Mouse (Mus musculus): ENCODE measurements at regions not wholly inside any gene's neighbourhood (a gene's known extent, or its start where the extent isn't known, plus 50 kb on each side); places are given as distances from the start of the nearest gene placed in this dataset.
A peak's percentile ranks its signal among the peaks of the same experiment; 100 is the strongest.

DNA sequence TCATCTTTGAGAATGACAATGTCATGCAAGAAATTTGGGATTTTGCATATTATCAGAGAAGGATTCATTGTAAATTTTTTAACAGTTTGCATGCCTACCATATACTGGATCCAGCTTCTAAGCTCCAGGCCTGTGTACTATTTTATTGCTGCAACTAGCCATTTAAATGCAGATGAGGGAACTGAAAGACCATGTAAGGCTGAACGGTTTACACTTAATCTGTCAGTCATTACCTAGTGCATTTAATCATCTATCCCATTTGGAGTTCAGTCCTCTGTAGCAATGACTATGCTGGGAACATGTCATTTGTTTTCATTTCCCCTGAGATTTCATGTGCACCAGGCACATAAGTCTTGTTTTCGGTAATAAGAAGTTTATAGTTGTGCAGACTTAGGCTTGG is 631.8 kb upstream of the Gm21961 start:
- DNase-seq: no peak

- no peak for DNase-seq
These were observed 624.8 kb upstream of the Gm21961 start for GRCm38 (mm10) chr15:65639484-65639883.

- DNase-seq: peak; percentile 21
These were observed 622.9 kb upstream of the Gm21961 start for GRCm38 (mm10) chr15:65637520-65638184.

- no peak for DNase-seq
These were observed 617.7 kb upstream of the Gm21961 start for GRCm38 (mm10) chr15:65632440-65632839.

GRCm38 (mm10) chr15:65630476-65630875 is 615.8 kb upstream of the Gm21961 start:
- DNase-seq: no peak

GRCm38 (mm10) chr15:65592718-65593477 is 578.2 kb upstream of the Gm21961 start:
- DNase-seq: no peak

- DNase-seq: no peak
These were observed 570.9 kb upstream of the Gm21961 start for GRCm38 (mm10) chr15:65585566-65585965.

- DNase-seq: no peak
These were observed 564.6 kb upstream of the Gm21961 start for GRCm38 (mm10) chr15:65579353-65579752.

- no peak for DNase-seq
These were observed 553.2 kb upstream of the Gm21961 start for GRCm38 (mm10) chr15:65567931-65568330.

DNA sequence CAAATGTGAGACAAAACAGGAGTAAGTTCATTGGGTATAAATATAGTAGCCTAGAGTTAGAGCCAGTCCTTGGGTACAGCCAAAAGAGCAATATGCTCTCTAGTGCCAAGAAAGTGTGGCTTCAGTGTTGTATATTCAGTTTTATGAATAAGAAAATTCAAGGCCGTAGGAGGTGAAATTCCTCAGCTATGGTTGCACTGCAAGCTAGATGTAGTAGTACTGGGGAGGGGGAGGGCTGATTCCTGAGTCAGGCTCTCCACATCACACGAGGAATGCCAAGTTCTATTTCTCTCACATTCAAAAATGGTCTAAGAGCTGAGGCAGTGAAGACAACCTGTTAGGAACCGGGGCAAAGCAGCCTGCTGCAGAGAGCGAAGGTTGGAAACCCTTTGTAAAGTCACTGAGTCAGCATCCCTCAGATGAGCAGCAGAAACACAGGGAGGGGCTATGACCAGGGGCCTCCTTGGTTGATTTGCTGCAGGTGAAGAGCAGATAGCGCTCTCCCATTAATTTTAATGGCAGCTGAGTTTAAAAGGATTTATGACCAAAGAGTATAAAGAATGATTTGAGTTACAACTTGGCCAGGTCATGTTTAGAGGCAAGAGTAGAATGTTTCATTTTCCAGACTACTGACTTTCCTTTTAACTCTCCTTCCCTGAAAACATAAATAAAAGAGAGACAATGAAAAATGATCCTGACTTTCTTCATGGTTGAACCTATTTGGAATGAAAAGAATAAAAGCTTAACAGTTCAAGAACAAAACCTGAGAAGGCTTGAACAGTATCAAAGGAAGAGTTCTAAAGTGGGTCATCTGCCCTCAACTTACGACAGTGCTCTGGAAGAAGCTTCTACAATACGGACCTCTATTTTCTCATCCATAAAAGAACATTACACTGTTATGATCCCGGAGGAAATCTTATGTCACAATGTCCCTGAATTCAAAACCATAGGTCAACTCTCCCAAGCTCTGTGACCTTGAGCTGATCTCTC is 543.4 kb upstream of the Gm21961 start:
- DNase-seq: no peak

- DNase-seq: no peak
These were observed 534.3 kb upstream of the Gm21961 start for GRCm38 (mm10) chr15:65549046-65549445.

DNA sequence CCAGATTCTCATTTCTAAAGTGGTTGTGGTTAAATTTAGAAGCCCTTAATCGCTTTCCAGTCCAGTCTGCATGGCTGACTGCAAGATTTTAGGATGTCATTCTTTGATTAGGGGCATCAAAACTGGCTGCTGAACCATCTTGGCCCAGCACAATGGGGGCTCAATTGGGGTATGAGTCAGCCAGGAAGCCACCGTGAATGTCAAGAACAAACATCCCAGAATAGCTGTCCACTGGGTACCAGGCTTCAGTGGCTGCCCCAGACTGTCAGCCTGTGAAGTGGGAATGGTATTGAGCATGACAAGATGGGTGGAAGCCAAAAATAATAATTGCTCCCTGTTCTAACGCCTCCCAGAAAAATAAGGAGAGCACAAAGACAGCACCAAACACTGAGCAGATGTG is 520.9 kb upstream of the Gm21961 start:
- DNase-seq: no peak

DNA sequence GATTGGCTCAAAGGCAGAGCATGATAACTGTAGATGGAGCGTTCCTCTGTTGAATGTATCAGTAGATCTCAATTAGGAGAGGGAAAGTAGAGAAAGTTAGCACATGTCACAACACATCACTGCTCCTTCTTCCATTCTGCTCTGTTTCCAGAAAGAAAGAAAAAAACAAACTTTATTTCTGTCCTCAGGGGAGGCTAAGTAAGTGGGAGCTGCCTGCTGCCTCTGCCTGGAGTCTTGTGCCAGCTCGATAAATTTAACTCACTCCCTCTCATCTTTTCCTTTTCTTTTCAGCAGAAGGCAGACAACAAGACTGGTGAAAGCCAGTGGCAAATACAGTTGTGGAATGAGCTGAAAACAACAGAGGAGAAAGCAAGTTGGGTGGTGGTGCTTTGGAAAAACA is 517.5 kb upstream of the Gm21961 start:
- DNase-seq: no peak

- no peak for DNase-seq
These were observed 488.0 kb upstream of the Gm21961 start for GRCm38 (mm10) chr15:65502656-65503055.

GRCm38 (mm10) chr15:65478940-65479339 is 464.2 kb upstream of the Gm21961 start:
- DNase-seq: no peak

DNA sequence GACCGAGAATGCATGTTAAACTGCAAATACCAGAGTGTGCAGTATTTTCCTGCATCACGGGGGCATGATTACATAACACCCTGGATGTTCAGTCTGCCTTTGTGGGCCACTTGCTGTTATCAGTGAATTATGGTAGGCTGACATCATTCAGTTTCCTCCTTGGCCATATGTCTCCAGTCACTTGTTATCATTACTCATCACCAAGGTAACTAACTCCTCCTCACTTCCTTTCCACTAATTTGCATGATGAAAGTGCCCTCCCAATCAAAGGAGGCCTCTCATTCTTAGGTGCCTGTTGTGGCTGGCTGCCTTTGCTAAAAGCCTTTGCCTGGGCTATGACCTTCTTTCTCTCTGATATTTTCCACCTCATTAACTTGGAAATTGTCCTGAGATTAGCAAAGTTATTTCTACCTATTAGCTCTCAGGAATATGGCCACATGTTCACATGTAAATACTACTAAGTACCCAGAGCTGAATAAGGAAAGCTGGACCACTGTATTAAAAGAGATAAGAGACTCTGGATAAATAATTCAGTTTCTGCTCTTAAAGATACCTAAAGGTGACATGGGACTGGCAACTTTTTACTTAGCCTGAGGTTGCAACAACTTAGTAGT is 440.6 kb upstream of the Gm21961 start:
- DNase-seq: no peak

DNA sequence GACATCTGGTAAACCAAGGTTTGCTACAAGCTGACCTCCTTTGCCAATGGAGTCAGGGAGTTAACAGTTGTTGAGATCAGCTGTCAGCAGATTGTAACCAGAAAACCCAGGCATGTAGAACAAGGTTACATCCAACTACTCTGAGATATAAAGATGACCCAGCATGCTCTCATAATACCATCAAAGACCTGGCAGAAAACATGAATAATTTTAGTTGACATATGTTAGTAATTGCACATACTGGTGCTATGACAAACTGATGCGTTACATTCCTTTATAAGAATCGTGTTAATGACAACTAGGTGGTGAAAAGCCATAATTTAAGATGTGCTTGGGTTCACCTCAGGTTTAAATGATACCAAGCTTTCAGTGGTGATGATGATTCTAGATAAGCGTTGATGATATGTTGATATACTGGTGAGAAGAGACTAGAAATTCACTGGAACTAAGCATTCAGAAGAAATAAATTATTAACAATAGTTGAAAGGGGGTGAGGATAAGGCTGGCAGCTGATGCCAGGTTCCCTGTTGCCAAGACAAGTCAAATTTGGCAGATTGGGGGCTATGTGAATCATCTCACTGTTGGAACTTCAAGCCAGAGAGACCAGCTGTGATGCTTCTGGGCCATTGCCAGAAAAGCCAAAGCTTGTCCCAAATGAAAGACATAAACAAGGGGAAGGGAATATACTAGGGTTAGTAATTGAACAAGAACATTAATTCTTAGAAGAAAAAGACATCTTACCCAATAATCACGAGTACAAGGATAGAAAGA is 437.7 kb upstream of the Gm21961 start:
- peak; percentile 46 for DNase-seq

GRCm38 (mm10) chr15:65419736-65420135 is 405.0 kb upstream of the Gm21961 start:
- no peak for DNase-seq
